Mouse (Mus musculus) kidney, adult 10 weeks (tissue): Measurements from ENCODE around the gene Efna2. TPM values are rescaled to one million over a fixed set of nuclear protein-coding genes. Genes with fewer than 3 reads are reported as not detected.

Experiments
- polyA plus RNA-seq: library from polyadenylated mRNA; stranded (reverse); fragments of 350-450 nt; fragmentation: Illumina TruSeq; extraction: RNeasy Lipid Tissue Mini Kit (QIAGEN cat#74804); gene quantifications from one replicate; pipeline ENCODE4 v1.2.3, GENCODE M21; 2014; ENCODE audit warnings: low read depth, low replicate concordance

Gene Efna2
- 0.40 TPM for polyA plus RNA-seq

DNA sequence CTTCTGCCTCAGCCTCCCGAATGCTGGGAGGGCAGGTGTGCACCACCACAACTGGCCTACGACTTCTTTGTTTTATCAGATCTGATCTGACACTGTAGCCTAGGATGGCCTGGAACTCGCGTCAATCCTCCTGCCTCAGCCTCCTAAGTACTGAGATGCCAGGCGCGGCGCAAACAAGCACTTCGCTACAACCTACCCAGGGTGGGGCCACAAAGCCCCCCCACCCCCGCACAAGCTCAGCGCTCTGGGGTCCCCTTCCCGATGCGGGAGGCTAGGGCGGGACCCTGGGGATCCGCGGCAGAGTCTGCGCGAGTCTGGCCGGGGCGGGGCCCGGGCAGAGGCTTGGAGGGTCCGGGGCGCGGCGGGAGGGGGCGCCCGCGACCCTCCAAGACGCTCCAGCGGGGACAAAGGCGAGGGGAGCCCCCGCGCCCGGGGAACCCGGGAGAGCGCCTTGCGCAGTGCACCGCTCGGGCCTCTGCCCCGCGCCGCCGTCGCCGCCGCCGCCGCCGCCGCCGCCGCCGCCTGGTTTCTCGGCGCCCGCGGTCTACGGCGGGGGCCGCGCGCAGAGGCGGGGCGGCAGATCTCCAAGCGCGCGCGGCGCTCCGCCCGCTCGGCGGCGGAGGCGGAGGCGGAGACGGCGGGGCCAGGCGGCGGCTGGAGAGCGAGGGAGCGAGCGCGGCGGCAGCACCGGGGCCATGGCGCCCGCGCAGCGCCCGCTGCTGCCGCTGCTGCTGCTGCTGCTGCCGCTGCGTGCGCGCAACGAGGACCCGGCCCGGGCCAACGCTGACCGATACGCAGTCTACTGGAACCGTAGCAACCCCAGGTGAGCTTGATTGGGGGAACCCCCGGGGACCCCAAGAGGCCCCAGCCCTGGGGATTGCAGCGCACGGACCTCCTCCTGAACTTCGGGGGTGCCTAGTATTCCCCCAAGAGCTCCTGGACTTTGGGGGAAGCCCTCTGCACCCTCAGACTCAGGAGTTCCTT is at the start of gene Efna2:
Gene Efna2 (plus strand): TSS at position 415 of the 984 bp plus-strand sequence.

DNA sequence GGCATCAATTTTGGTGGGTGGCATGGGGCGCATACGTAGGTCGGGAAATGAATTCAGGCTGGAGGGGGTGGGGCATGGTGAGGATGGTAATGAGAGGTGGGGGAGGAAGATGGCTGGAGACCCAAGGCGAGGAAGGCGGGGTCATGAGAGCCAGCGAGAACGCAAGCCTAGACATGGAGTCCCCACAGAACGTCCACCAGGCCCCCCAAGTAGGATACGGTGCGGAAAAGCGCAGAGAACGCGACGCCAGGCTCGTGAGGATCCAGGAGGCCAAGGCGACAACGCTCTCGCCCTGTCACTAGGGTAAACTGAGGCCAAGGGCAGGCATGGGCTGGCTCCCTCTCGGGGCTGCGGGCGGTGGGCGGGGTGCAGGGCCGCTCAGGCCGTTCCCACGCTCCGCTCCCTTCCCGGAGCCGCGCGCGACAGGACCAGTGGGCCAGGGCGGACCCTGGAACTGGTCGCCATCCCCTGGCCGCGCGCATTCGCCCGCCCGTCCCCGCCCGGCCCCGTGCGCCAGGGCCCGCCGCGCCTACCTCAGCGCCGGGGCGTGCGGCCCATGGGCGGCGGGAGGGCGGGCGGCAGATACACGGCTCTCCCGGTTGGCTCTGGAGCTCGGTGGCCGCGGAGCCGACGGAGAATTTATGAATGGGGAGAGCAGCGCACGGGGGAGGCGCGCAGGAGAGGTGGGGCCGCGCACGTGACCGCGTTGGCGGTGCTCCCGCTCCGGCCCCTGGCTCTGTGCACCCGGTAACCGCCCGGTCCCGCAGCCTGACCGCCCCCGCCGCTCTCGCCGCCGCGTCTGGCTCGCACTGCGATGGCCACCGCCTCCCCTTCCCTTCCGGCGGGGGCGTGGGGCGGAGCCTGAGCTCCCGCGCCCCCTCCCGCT is 40.5 kb upstream of the Efna2 start, which contains the start of gene Atp5d:
Gene Atp5d (plus strand): TSS at position 80 of the 886 bp plus-strand sequence.

DNA sequence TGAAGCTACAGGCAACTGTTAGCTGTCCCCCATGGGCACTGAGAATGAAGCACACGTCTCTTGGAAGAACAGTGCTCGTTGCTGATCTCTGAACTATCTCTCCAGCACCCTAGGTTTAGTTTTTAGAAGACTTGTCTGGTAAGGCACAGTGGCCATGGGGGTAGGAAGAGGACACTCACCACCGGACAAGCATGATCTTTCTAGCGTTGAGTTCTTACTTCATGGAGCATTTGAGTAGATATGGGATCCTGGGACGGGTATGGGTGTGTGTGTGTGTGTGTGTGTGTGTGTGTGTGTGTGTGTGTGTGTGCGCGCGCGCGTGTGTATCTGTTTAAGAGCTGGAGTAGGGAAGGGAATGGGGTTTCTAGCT is 38.6 kb upstream of the Efna2 start, which contains the start of gene Cbarp:
Gene Cbarp (minus strand): TSS at position 170 of the 370 bp plus-strand sequence.

DNA sequence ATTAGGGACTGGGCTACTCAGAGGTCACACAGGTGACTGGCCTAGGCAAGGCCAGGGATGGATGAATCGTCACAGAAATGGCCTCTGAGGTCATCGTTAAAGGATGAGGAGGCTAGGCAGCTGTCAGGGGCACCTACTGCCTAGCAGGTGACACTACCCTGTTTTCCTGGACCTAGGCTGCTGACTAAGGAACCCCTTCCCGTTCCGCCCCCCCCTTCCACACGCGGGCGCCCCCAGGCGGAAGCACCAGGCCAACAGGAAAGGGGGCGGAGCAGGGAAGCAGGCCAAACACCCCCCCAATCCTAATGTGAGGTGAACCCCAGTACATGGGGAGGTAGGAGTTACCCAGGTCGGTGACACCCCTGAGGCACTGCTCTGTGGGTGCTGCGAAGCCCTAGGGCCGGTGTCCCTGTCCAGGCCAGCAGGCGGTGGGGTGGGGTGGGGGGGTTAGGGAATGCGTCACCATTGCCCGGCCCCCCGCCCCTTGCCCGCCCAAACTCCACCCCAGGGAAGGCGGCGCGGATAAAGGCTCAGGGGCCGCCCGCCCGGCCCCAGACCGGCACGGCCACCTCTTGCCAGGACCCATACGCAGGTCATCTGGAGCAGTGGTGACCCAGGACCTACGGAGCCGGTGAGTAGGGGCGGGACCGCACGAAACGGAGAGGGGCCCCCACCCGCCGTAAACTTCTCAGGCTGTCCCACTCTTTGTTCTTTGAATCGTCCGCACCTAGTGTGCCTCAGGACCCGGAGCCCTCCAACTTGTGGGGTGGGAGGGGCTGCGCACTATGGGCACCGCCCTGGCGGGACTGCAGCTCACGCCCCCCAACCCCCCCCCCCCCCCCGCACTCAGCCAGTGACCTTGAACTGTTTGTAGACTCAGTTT is 31.3 kb upstream of the Efna2 start, which contains the start of gene Midn:
Gene Midn (plus strand): TSS at position 554 of the 883 bp plus-strand sequence.

DNA sequence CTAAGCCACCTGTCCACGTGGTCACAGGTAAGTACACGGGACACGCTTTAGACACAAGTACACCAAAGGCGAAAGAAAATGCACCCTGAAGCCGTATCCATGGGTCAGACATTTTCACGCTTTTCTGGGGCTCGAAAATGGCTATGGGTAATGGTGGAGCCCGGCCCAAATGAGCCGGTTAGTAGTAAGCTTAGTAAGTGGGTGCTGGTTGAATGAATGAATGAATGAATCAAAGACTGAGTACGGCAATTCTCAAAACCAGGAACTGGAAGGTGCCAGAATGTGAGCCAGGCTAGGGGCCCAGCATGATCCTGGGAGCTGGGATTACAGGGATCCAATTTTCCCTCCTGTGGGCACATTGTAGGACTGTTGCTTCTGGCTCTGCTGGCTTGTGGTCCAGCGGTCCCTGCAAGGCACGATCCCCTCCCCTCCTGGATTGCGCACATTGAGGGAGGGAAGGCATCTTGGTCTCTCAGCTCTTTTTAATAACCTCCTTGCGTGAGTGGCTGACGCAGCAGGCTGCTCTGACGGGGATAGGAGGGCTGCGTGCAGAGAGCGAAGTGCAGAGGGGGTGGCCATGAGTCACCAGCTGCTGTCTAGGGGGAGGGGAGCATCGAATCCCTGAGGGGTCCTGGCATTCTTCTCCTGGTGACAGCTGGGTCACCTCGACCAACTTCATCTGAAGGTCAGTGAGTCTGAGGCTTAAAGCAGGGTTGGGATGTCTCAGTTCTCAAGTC is 13.7 kb upstream of the Efna2 start, which contains the start of gene Cirbp:
Gene Cirbp (plus strand): TSS at position 594 of the 737 bp plus-strand sequence.

DNA sequence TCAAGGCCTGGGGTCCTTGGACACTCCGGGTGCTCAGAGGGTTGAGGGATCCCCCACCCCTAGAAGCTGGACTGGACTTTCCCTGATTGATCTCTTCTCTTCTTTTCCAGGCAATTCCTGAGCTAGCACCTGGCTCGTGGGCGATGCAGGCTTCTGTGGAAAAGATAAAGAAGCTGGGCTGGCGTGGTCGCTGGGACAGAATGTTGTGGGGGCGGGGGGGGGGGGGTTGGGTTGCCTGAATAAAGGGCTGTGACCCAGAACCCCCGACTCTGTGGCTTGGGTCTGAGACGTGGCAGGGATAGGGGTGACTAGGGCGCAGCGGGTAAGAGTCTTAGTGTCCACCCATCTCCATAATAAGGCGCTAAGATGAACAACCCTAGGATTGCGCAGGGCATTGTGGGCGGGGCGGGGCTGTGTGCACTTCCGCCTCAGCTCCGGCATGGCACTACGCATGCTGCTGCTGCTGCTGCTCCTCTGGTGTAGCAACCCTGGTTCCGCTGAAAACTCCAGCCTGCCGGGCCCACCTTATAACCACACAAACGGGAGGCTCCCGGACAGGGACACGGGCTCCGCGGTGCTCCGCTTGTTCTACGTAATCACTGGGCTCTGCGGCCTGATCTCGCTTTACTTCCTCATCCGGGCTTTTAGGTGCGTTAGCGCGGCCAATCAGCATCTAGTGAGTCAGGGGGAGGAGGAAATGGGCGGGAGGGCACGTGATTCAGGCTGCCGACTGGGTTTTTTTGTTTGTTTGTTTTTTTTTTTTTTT is 6.6 kb upstream of the Efna2 start, which contains the start of gene 1600002K03Rik:
Gene 1600002K03Rik (plus strand): TSS at position 418 of the 766 bp plus-strand sequence.

DNA sequence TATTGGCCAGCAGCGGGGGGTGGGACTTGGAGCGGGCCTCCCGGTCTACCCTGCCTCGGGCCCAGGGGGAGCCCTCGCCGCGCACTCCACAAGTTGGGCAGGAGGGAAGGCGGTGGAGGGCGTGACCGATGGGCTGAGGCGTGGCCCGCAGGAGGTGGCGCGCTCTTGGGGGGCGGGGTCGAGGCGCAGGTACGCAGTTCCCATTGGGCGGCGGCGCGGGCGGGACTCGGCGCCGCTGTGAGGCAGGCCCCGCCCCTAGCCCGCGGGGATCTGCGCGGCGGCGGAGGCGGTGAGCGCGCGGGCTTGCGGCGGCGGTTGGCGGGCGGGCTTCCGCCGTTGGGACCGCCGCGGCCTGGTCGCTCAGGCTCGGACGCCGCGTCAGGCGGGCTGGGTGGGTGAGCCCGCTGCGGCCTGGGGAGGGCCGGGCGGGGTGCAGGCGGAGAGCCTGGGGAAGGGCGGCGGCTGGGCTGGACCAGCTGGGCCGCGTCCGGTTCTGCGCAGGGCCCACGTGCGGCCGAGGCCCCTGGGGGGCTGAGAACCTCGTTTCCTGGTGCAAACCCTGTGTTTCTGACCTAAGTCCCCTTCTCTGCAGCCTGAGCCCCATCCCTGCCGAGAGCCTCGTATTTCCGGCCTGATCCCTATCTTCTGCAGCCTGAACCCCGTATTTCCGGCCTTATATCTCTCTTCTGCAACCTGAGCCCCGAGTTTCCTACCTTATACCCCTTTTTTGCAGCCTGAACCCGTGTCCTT is 47.3 kb downstream of the Efna2 start, which contains the start of gene Mum1:
Gene Mum1 (plus strand): TSS at position 19 of the 750 bp plus-strand sequence.

Other genes with a start within 250 kb of the Efna2 start
- 1.7 TPM for gene Wdr18, start 219.3 kb upstream of the Efna2 start, polyA plus RNA-seq
- not detected for gene Grin3b, start 208.8 kb upstream of the Efna2 start, polyA plus RNA-seq
- gene Tmem259, start 195.2 kb upstream of the Efna2 start, polyA plus RNA-seq, result 0.40 TPM
- 3.0 TPM for gene Cnn2, start 190.9 kb upstream of the Efna2 start, polyA plus RNA-seq
- gene Abca7, start 183.0 kb upstream of the Efna2 start, polyA plus RNA-seq, result 0.12 TPM
- gene Arhgap45, start 162.8 kb upstream of the Efna2 start, polyA plus RNA-seq, result not detected
- gene Polr2e, start 139.7 kb upstream of the Efna2 start, polyA plus RNA-seq, result 0.32 TPM
- 92.2 TPM for gene Gpx4, start 132.3 kb upstream of the Efna2 start, polyA plus RNA-seq
- 0.24 TPM for gene Sbno2, start 73.9 kb upstream of the Efna2 start, polyA plus RNA-seq
- gene Stk11, start 63.7 kb upstream of the Efna2 start, polyA plus RNA-seq, result 3.9 TPM
- gene Atp5d, start 40.9 kb upstream of the Efna2 start, polyA plus RNA-seq, result 0.85 TPM
- gene Cbarp, start 38.6 kb upstream of the Efna2 start, polyA plus RNA-seq, result not detected
- 5.1 TPM for gene Midn, start 31.2 kb upstream of the Efna2 start, polyA plus RNA-seq
- 12.5 TPM for gene Cirbp, start 13.5 kb upstream of the Efna2 start, polyA plus RNA-seq
- not detected for gene 1600002K03Rik, start 6.5 kb upstream of the Efna2 start, polyA plus RNA-seq
- 3.0 TPM for gene Mum1, start 47.0 kb downstream of the Efna2 start, polyA plus RNA-seq
- 4.1 TPM for gene Ndufs7, start 69.6 kb downstream of the Efna2 start, polyA plus RNA-seq
- gene Gamt, start 81.5 kb downstream of the Efna2 start, polyA plus RNA-seq, result 1.3 TPM
- gene Dazap1, start 82.0 kb downstream of the Efna2 start, polyA plus RNA-seq, result 13.7 TPM
- gene Rps15, start 113.0 kb downstream of the Efna2 start, polyA plus RNA-seq, result not detected
- gene Apc2, start 116.5 kb downstream of the Efna2 start, polyA plus RNA-seq, result not detected
- gene 2310011J03Rik, start 141.1 kb downstream of the Efna2 start, polyA plus RNA-seq, result 0.73 TPM
- gene Pcsk4, start 150.0 kb downstream of the Efna2 start, polyA plus RNA-seq, result not detected
- gene Reep6, start 150.5 kb downstream of the Efna2 start, polyA plus RNA-seq, result 1.3 TPM
- 0.12 TPM for gene Adamtsl5, start 168.9 kb downstream of the Efna2 start, polyA plus RNA-seq
- gene Plk5, start 177.0 kb downstream of the Efna2 start, polyA plus RNA-seq, result not detected
- gene Mex3d, start 208.2 kb downstream of the Efna2 start, polyA plus RNA-seq, result 2.8 TPM
- not detected for gene Mbd3, start 220.1 kb downstream of the Efna2 start, polyA plus RNA-seq
- not detected for gene Uqcr11, start 227.3 kb downstream of the Efna2 start, polyA plus RNA-seq